Mouse (Mus musculus) midbrain, embryonic 14.5 days (tissue): Measurements from ENCODE around the gene Casp3. TPM values are rescaled to one million over a fixed set of nuclear protein-coding genes. Genes with fewer than 3 reads are reported as not detected.
"Not testable (repeated sequence)": the region's sequence is repeated elsewhere in the genome, so short reads cannot be mapped to it uniquely, and the experiment has no call there.

Experiments used
- ATAC-seq: fragments of 200-750 bp; cut with Nextera tagmentation; 2 replicates; pipeline ENCODE4 v1.8.0; 2017; ENCODE audit warnings: moderate number of reproducible peaks, moderate library complexity; ENCODE audit not compliant: low FRiP score, low TSS enrichment
- DNase-seq: peaks from one replicate; pipeline ENCODE4 v3.0.0-alpha.2; 2015
- H3K27ac ChIP-seq: fragments of 300-500 bp; sonication (generic); replicated peaks from 2 replicates; pipeline ENCODE4 v1.5.1; 2014; ENCODE audit warnings: mild to moderate bottlenecking, low read depth, low read length, moderate library complexity
- H3K27me3 ChIP-seq: fragments of 300-500 bp; sonication (generic); 2 replicates; pipeline ENCODE4 v1.6.1; 2014; ENCODE audit warnings: low read length, control low read depth, mixed read lengths; ENCODE audit not compliant: control insufficient read depth, insufficient read depth
- H3K36me3 ChIP-seq: fragments of 300-500 bp; sonication (generic); 2 replicates; pipeline ENCODE4 v1.6.1; 2014; ENCODE audit warnings: low read length, control low read depth; ENCODE audit not compliant: control insufficient read depth, insufficient read depth
- H3K4me1 ChIP-seq: fragments of 300-500 bp; sonication (generic); 2 replicates; pipeline ENCODE4 v1.6.1; 2014; ENCODE audit warnings: mild to moderate bottlenecking, antibody characterized with exemption, low read length, control low read depth; ENCODE audit not compliant: control insufficient read depth, insufficient read depth
- H3K4me2 ChIP-seq: fragments of 300-500 bp; sonication (generic); 2 replicates; pipeline ENCODE4 v1.6.1; 2014; ENCODE audit warnings: mild to moderate bottlenecking, low read length, moderate library complexity
- H3K4me3 ChIP-seq: fragments of 300-500 bp; sonication (generic); replicated peaks from 2 replicates; pipeline ENCODE4 v1.5.1; 2014; ENCODE audit warnings: low read depth, low read length
- H3K9ac ChIP-seq: fragments of 300-500 bp; sonication (generic); replicated peaks from 2 replicates; pipeline ENCODE4 v1.6.1; 2014; ENCODE audit warnings: mild to moderate bottlenecking, low read length, moderate library complexity
- H3K9me3 ChIP-seq: fragments of 300-500 bp; sonication (generic); 2 replicates; pipeline ENCODE4 v1.6.1; 2016; ENCODE audit warnings: low read length, control low read depth, mixed read lengths; ENCODE audit not compliant: control insufficient read depth
- WGBS: fragments of 180-500 bp; shearing (Covaris S2); extraction: QIAGEN DNeasy Blood & Tissue Kit; methylation state at CpG from one replicate; pipeline ENCODE4 v1.1.7; 2014; 5-methylcytosine and 5-hydroxymethylcytosine counted together
- polyA plus RNA-seq: library from polyadenylated mRNA; unstranded; fragments of >200 nt; fragmentation: Nextera tagmentation; extraction: Ambion mirVana; gene quantifications from 2 replicates; pipeline ENCODE4 v1.2.1, GENCODE M21; 2014

The Casp3 gene
- polyA plus RNA-seq, 1 experiment from 2014 or later, result 200 TPM

DNA sequence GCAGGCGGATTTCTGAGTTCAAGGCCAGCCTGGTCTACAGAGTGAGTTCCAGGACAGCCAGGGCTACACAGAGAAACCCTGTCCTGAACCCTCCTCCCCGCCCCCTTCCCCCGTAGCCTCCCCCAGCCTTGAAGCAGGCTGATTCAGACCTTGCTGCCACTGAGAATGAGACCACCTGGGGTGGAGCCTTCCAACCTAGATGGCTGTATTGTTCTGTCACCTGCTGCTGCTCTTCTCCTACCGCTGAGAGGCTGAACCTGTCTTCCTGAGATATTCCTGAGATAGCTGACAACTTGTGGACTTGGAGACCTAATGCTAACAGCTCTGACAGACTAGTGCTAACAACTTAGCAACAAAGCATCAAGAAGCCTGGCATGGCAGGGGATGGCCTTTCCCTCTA is 32.8 kb upstream of the Casp3 start:
- DNase-seq, H3K4me1 ChIP-seq, H3K9me3 ChIP-seq, H3K4me2 ChIP-seq, H3K9ac ChIP-seq, H3K4me3 ChIP-seq, H3K27ac ChIP-seq, H3K36me3 ChIP-seq, H3K27me3 ChIP-seq, ATAC-seq: not testable (repeated sequence)
- 41% methylated on average over 4 of the region's 4 CpGs for WGBS

DNA sequence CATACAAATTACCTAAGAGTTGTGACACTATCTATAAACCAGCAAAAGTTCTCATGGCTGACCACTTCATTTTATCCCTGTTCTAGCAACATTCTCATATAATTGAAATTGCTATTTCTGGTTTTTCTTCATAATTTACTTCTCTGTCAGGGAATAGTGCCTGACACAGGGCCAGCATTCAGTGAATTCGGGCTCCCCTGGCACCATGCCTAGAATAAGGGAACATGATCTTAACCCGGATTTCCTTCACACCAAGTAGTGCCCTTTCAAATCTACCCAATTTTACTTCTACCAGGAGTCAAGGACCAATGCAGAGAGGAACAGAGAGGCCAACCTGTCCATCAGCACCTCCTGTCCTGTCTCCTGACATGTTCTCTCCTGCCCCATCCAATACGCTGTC is 31.5 kb upstream of the Casp3 start:
- Histone ChIP-seq H3K36me3 (no peaks in the 10 kb centered on the region), H3K27ac (no peak overlapping the region), H3K4me2 (no peak overlapping the region), H3K9me3 (no peaks in the 10 kb centered on the region), H3K27me3 (no peaks in the 10 kb centered on the region), H3K9ac (no peak overlapping the region), H3K4me1 (no peaks in the 10 kb centered on the region), H3K4me3 (no peak overlapping the region)
- no peak for DNase-seq
- WGBS, result 89% methylated on average over 3 of the region's 3 CpGs
- no peak for ATAC-seq

DNA sequence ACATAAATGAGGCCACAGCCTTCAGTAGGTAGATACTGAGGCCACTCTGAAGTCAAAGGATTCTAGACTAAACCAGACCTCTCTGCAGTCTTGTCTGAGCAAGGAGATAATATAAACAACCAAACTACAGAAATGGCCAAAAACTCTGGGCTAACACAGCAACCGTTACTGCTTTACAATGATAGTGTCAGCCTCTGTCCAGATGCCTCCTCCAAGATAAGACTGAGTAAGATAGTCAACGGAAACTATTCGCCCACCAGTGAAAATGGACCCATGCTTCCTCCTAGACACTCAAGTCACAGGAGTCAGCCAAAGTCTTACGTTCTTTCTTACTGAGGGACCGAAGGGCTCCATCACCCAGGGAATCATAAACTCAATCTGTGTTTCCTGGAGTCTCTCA is 29.2 kb upstream of the Casp3 start:
- ATAC-seq (no peak), DNase-seq (no peak)
- no peak overlapping the region for H3K4me2 ChIP-seq
- no peaks in the 10 kb centered on the region for H3K36me3 ChIP-seq
- H3K27ac ChIP-seq, result no peak overlapping the region
- no peaks in the 10 kb centered on the region for H3K9me3 ChIP-seq
- H3K27me3 ChIP-seq, result no peaks in the 10 kb centered on the region
- H3K9ac ChIP-seq, result no peak overlapping the region
- no peak overlapping the region for H3K4me3 ChIP-seq
- 94% methylated on average over 5 of the region's 5 CpGs for WGBS
- H3K4me1 ChIP-seq, result no peaks in the 10 kb centered on the region

DNA sequence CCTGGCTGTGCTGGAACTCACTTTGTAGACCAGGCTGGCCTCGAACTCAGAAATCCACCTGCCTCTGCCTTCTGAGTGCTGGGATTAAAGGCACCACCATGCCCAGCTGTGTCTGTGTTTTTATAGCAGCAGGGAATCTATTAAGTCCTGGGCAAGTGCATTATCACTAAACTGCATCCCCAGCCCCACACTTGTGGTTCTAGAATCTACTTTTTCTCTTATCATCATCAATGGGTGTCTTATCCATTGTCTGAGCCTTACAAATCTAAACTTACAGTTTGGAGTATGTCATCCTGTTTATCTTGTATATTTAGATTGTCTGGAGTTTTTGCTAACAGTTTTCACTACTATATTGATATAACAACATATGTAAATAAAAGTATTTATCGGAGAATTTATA is 28.4 kb upstream of the Casp3 start:
- Histone ChIP-seq H3K4me1 (no peaks in the 10 kb centered on the region), H3K9me3 (no peaks in the 10 kb centered on the region), H3K27me3 (no peaks in the 10 kb centered on the region), H3K4me2 (no peak overlapping the region), H3K9ac (no peak overlapping the region), H3K36me3 (no peaks in the 10 kb centered on the region), H3K4me3 (no peak overlapping the region), H3K27ac (no peak overlapping the region)
- DNase-seq, result no peak
- no peak for ATAC-seq
- 95% methylated on average over 2 of the region's 2 CpGs for WGBS

DNA sequence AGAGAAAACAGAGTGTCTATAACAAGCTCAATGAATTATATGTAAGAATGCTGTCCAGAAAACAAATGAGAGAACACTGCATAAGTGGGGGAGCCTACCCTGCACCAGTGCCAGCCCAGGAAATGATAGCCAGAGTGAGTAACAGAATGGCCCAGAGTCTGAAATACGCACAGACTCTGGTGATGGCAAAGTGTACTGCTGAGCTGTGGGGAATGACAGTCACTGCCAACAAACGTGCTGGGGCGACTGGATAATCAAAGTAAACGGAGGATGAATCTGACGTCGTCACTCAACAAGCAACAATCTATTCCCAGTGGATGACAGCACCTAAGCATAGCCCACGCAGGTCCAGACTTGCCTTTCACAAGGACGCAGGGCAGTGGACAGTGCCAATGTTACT is 24.0 kb upstream of the Casp3 start:
- Histone ChIP-seq H3K36me3 (no peaks in the 10 kb centered on the region), H3K27me3 (no peaks in the 10 kb centered on the region), H3K27ac (no peak overlapping the region), H3K9me3 (no peaks in the 10 kb centered on the region), H3K4me1 (no peaks in the 10 kb centered on the region), H3K4me2 (no peak overlapping the region), H3K4me3 (no peak overlapping the region), H3K9ac (no peak overlapping the region)
- no peak for DNase-seq
- WGBS, result 90% methylated on average over 8 of the region's 8 CpGs
- ATAC-seq, result no peak

DNA sequence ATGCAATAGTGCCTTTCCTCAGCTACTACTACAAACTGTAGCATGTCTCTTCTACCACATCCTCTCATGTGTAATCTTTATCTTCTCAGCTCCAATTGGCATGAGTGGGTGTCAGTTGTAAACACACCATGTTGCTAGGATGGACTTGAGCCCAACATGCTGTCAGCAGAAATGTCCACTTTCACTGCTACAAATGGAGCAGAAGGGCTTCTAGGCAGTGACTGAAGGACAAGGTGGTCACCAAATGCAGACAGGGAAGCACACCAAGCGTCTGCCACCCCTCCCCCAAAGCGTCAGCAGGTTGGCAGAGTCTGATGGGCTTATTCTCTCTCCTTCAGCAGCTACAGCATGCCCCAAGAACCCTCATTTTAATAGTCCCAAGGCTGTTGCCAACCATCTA is 23.3 kb upstream of the Casp3 start:
- ATAC-seq (no peak), DNase-seq (no peak)
- Histone ChIP-seq H3K4me2 (no peak overlapping the region), H3K4me3 (no peak overlapping the region), H3K9me3 (no peaks in the 10 kb centered on the region), H3K27me3 (no peaks in the 10 kb centered on the region), H3K27ac (no peak overlapping the region), H3K9ac (no peak overlapping the region), H3K4me1 (no peaks in the 10 kb centered on the region), H3K36me3 (no peaks in the 10 kb centered on the region)
- WGBS, result 82% methylated on average over 2 of the region's 2 CpGs

DNA sequence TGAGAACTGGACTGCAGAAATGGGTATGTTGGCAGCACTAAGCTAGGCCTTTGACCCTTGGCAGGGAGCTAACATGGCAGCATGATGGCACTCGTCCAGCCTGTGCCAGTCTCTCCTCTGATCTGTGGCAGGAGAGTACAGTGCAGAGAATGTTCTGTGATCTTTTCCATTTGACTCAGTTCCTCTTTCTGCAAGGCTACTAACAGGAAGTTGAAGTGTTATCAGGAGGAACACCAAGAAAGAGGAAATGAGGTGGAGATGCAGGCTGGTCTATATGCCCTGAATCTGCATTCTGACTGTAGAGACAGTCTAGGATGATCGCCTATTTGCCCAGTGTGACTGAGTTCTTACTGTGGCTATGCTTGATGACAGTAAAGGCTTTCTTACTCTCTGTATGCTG is 21.5 kb upstream of the Casp3 start:
- Histone ChIP-seq H3K36me3 (no peaks in the 10 kb centered on the region), H3K27me3 (no peaks in the 10 kb centered on the region), H3K4me3 (no peak overlapping the region), H3K27ac (no peak overlapping the region), H3K4me1 (no peaks in the 10 kb centered on the region), H3K4me2 (no peak overlapping the region), H3K9me3 (no peaks in the 10 kb centered on the region), H3K9ac (no peak overlapping the region)
- DNase-seq (no peak), ATAC-seq (no peak)
- 97% methylated on average over 2 of the region's 2 CpGs for WGBS

DNA sequence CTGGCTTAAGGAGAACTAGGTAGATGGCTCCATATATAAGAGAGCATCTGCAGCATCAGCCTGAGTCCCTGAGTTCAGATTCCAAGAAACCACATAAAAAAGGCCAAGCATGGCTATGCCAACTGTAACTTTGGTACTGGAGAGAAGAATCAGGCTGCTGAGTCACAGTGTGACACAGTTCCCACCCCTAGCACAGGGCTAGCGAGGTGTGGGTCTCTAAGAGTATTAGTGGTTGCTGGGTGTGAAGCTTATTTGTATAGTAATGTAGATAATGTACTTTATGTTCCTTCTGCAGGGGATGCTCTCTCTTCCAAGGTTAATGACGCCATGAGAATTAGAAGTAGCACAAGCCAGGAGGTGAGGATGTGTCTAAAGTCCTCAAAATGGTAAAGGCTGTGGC is 20.6 kb upstream of the Casp3 start:
- Histone ChIP-seq H3K36me3 (no peaks in the 10 kb centered on the region), H3K4me1 (no peaks in the 10 kb centered on the region), H3K27ac (no peak overlapping the region), H3K9me3 (no peaks in the 10 kb centered on the region), H3K9ac (no peak overlapping the region), H3K4me3 (no peak overlapping the region), H3K4me2 (no peak overlapping the region), H3K27me3 (no peaks in the 10 kb centered on the region)
- 93% methylated on average over 2 of the region's 2 CpGs for WGBS
- ATAC-seq, result no peak
- no peak for DNase-seq

DNA sequence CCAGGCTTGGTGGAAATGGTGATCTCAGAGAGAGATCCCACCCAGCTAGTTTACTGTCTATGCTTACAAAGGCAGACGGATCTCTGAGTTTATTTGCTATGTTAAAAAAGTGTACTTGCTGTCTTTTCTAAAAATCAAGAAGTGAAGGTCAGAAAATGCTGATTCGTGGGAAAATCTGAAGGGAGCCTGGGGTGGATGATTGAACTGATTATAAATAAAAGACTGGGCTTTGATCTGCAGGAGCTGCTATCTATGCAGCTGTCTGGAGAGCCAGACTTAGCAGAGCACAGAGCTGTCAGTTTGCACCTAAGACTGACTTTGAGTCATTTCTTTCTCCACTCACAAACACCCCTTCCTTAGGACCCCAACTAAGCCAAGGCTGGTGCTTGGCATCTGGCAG is 19.7 kb upstream of the Casp3 start:
- WGBS, result 84% methylated on average over 2 of the region's 2 CpGs
- no peaks in the 10 kb centered on the region for H3K27me3 ChIP-seq
- H3K4me2 ChIP-seq, result no peak overlapping the region
- DNase-seq (no peak), ATAC-seq (no peak)
- no peaks in the 10 kb centered on the region for H3K9me3 ChIP-seq
- H3K9ac ChIP-seq, result no peak overlapping the region
- H3K27ac ChIP-seq, result no peak overlapping the region
- no peak overlapping the region for H3K4me3 ChIP-seq
- no peaks in the 10 kb centered on the region for H3K36me3 ChIP-seq
- H3K4me1 ChIP-seq, result no peaks in the 10 kb centered on the region
